8 mouse cellular contexts compared by ENCODE assay signal in the genomic region with DNA sequence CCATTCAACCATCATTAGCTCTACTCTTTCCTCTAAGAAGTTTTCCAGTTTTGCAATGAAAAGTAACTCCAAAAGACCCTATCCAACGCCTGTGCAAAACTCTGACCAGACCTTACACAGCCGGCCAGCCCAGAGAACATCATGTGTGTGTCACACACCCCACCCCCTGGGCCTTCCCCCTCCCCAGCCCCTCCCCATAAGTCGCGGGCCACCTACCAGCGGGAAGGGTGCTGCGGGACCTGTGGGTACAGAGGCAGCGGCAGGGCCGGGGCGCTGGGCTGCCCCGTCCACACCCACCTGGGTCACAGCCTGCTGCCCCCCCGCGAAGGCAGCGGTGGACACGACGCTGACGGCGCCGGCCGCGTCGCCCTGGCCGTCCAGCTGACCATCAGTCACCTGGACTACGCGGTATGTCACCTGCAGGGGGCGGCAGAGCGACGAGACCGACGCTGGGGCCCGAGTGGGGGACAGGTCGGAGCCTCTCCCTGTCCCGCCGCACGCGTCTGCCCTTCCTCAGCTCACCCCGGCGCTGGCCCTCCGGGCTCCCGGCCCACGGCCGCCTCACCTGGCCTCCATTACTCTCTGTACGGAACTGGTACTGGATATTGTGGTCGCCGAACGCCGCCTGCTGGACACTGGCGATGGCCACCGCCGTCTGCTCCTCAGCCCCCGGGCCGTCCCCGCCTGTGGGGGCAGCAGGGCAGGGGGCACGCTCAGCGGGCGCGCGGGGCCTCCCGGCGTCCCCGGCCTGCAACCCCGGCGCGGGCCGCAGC. TPM values are rescaled to one million over a fixed set of nuclear protein-coding genes. Genes with fewer than 3 reads are reported as not detected.
DNase-seq lines count a peak whose midpoint lies in the region; ATAC-seq and TF ChIP-seq lines count a peak whose summit lies in the region.

No protein-coding gene starts in this region.

- TF ChIP-seq CTCF in cerebellum, adult 2 months (IDR thresholded peaks at IDR 0.05; ENCODE audit: borderline replicate concordance, insufficient read depth, low read depth, low read length) = peak; percentile 69
- peak; percentile 90 for TF ChIP-seq CTCF in layer of hippocampus, adult 2 months (conservative IDR thresholded peaks at IDR 0.05)
- TF ChIP-seq CTCF in lung, adult 2 months (IDR thresholded peaks at IDR 0.05; ENCODE audit: insufficient read depth, low read length) = peak; percentile 41

- peak; percentile 63 for DNase-seq in ES-E14 (ENCODE audit: low read depth, low spot score)
- peak; percentile 91 to 95 for DNase-seq in cerebellum, adult 2 months
- peak; percentile 92 for DNase-seq in heart, postnatal 36 days
- peak; percentile 56 to 78 for DNase-seq in layer of hippocampus, adult 2 months (ENCODE audit: low spot score in 2 of 2)
- DNase-seq in lung, adult 2 months = peak; percentile 89
- DNase-seq in testis, postnatal 14 days (ENCODE audit: low spot score) = peak; percentile 84

- peak overlapping the region; percentile 83 to 91 for H3K4me3 ChIP-seq in ES-E14 (ENCODE audit: insufficient read depth in 1 of 2, low read depth in 1 of 2, low read length in 2 of 2, poor library complexity in 1 of 2, severe bottlenecking in 1 of 2)
- peak overlapping the region; percentile 91 for H3K4me3 ChIP-seq in cerebellum, adult 2 months (replicated peaks; ENCODE audit: insufficient read depth, low read depth, low read length)
- peak overlapping the region; percentile 84 for H3K4me3 ChIP-seq in forebrain, embryonic 16.5 days (replicated peaks; ENCODE audit: low read length)
- H3K4me3 ChIP-seq in layer of hippocampus, adult 2 months = peak overlapping the region; percentile 62
- peak overlapping the region; percentile 88 for H3K4me3 ChIP-seq in lung, adult 2 months (replicated peaks; ENCODE audit: extremely low read depth, low read depth, low read length)

- H3K9me3 ChIP-seq in ES-E14 (ENCODE audit: control insufficient read depth, insufficient read depth, low read depth, low read length) = no peaks in the 10 kb centered on the region
- no peaks in the 10 kb centered on the region for H3K9me3 ChIP-seq in forebrain, embryonic 16.5 days (ENCODE audit: control insufficient read depth, low read length)

- peaks cover 2 to 16% of the 10 kb centered on the region in 2 experiments; a peak in 2 of 4 replicates for H3K4me1 ChIP-seq in ES-E14 (ENCODE audit: control insufficient read depth in 2 of 2, insufficient read depth in 2 of 2, low read length in 2 of 2, poor library complexity in 1 of 2)
- H3K4me1 ChIP-seq in cerebellum, adult 2 months (ENCODE audit: control insufficient read depth, insufficient read depth, low read length) = peaks cover 18% of the 10 kb centered on the region
- H3K4me1 ChIP-seq in forebrain, embryonic 16.5 days (replicated peaks; ENCODE audit: control insufficient read depth, insufficient read depth, low read length) = peaks cover 18% of the 10 kb centered on the region
- H3K4me1 ChIP-seq in lung, adult 2 months (ENCODE audit: control insufficient read depth, insufficient read depth, low read length) = peaks cover 7% of the 10 kb centered on the region

- WGBS in cerebellum, adult 2 months = under 1% methylated on average over 63 of the region's 64 CpGs
- under 1% methylated on average over 60 of the region's 64 CpGs for WGBS in forebrain, embryonic 16.5 days
- under 1% methylated on average over 64 of the region's 64 CpGs for WGBS in lung, adult 2 months

- peak overlapping the region; percentile 91 for H3K9ac ChIP-seq in ES-E14 (ENCODE audit: insufficient read depth, low read depth, low read length, poor library complexity, severe bottlenecking)
- peak overlapping the region; percentile 79 for H3K9ac ChIP-seq in forebrain, embryonic 16.5 days (replicated peaks; ENCODE audit: low read depth, low read length)

- TF ChIP-seq POLR2A in cerebellum, adult 2 months (IDR thresholded peaks at IDR 0.05; ENCODE audit: borderline replicate concordance, insufficient read depth, low read length) = peak; percentile 51; the same call in 1 of the 2 replicates
- TF ChIP-seq POLR2A in lung, adult 2 months (IDR thresholded peaks at IDR 0.05; ENCODE audit: borderline replicate concordance, extremely low read depth, low read depth, low read length) = peak; percentile 70; the same call in 1 of the 2 replicates

- H3K4me2 ChIP-seq in forebrain, embryonic 16.5 days (ENCODE audit: low read length) = peak overlapping the region; percentile 78

- peak overlapping the region; percentile 89 for H3K27ac ChIP-seq in ES-E14 (ENCODE audit: insufficient read depth, low read depth, low read length, poor library complexity, severe bottlenecking)
- H3K27ac ChIP-seq in cerebellum, adult 2 months (ENCODE audit: insufficient read depth, low read length) = peak overlapping the region; percentile 24
- peak overlapping the region; percentile 98 for H3K27ac ChIP-seq in forebrain, embryonic 16.5 days (ENCODE audit: low read length)
- peak overlapping the region; percentile 98 for H3K27ac ChIP-seq in layer of hippocampus, adult 2 months

- H3K27me3 ChIP-seq in cerebellum, adult 2 months (ENCODE audit: control insufficient read depth, insufficient read depth, low read length) = no peaks in the 10 kb centered on the region
- no peaks in the 10 kb centered on the region for H3K27me3 ChIP-seq in forebrain, embryonic 16.5 days (replicated peaks; ENCODE audit: control insufficient read depth, insufficient read depth, low read length)

- in situ Hi-C loops in ES-E14 (cut with MboI; ENCODE audit: low sequenced_read_pairs in 2 of 2, unreplicated experiment in 2 of 2) = no loop called here

- ATAC-seq in forebrain, embryonic 16.5 days = peak; percentile 62
- ATAC-seq in neutrophil, adult 5-6 weeks (ENCODE audit: extremely low read depth, insufficient number of reproducible peaks, low FRiP score, poor library complexity, severe bottlenecking) = peak; percentile 62

- intact Hi-C loops in heart, postnatal 36 days (cut with DNase I) = loop anchor here (2.0 to 10.0 kb wide), 5 partner anchors 17 to 361 kb away; a partner anchor contains a TSS

- H3K36me3 ChIP-seq in ES-E14 (ENCODE audit: control insufficient read depth, insufficient read depth, low read length, poor library complexity, severe bottlenecking) = peaks cover 45% of the 10 kb centered on the region
- H3K36me3 ChIP-seq in forebrain, embryonic 16.5 days (ENCODE audit: control insufficient read depth, insufficient read depth) = peaks cover 14% of the 10 kb centered on the region

TF ChIP-seq in ES-E14, 5 proteins besides CTCF, POLR2A, EP300 and RAD21:
- TF ChIP-seq CHD2 (IDR thresholded peaks at IDR 0.05; ENCODE audit: low read depth, low read length) (no peak), ZC3H11A (IDR thresholded peaks at IDR 0.05; ENCODE audit: borderline replicate concordance, low read depth, low read length) (0 out of 2 replicates have a peak, but pooled peaks have one; percentile 2)
TF ChIP-seq in ES-E14: peak in this region for 1.

RNA-seq across cellular contexts. Expression of a gene that starts 0.8 kb away (rescaled TPM):
- total RNA-seq in ES-E14 (2012; rRNA removed) = 30.2 and 32.1 TPM in 2 replicates
- 226 and 230 TPM in 2 replicates for polyA plus RNA-seq in cerebellum, adult 2 months (2012; rRNA removed)
- 30.0 and 32.3 TPM in 2 replicates for polyA plus RNA-seq in forebrain, embryonic 16.5 days (2015; fragmentation: Nextera tagmentation; extraction: Ambion mirVana)
- 100 to 1,000 TPM; 107 to 112 TPM for total RNA-seq in heart, postnatal 36 days (2021)
- total RNA-seq in layer of hippocampus, adult 2 months (2021) = 100 to 1,000 TPM; 134 to 137 TPM
- 122 and 190 TPM in 2 replicates for polyA plus RNA-seq in lung, adult 2 months (2012; rRNA removed)
- 178 and 186 TPM in 2 replicates for total RNA-seq in neutrophil, adult 5-6 weeks (2017)

RNA-seq across cellular contexts. Expression of a gene that starts 11.9 kb away (rescaled TPM):
- not detected in 2 replicates for total RNA-seq in ES-E14 (2012; rRNA removed)
- polyA plus RNA-seq in cerebellum, adult 2 months (2012; rRNA removed) = not detected in 2 replicates
- not detected in 2 replicates for polyA plus RNA-seq in forebrain, embryonic 16.5 days (2015; fragmentation: Nextera tagmentation; extraction: Ambion mirVana)
- total RNA-seq in heart, postnatal 36 days (2021) = 10 to 100 TPM; 20.2 to 36.3 TPM
- not detected for total RNA-seq in layer of hippocampus, adult 2 months (2021)
- 34.5 and 45.7 TPM in 2 replicates for polyA plus RNA-seq in lung, adult 2 months (2012; rRNA removed)
- not detected in 2 replicates for total RNA-seq in neutrophil, adult 5-6 weeks (2017)

RNA-seq across cellular contexts. Expression of a gene that starts 17.5 kb away (rescaled TPM):
- total RNA-seq in ES-E14 (2012; rRNA removed) = 54.6 and 102 TPM in 2 replicates
- polyA plus RNA-seq in cerebellum, adult 2 months (2012; rRNA removed) = 9.2 and 9.4 TPM in 2 replicates
- 21.3 and 23.2 TPM in 2 replicates for polyA plus RNA-seq in forebrain, embryonic 16.5 days (2015; fragmentation: Nextera tagmentation; extraction: Ambion mirVana)
- 1 to 10 TPM; 3.7 to 5.1 TPM for total RNA-seq in heart, postnatal 36 days (2021)
- 1 to 10 TPM; 7.5 to 8.6 TPM for total RNA-seq in layer of hippocampus, adult 2 months (2021)
- 93.0 and 116 TPM in 2 replicates for polyA plus RNA-seq in lung, adult 2 months (2012; rRNA removed)
- total RNA-seq in neutrophil, adult 5-6 weeks (2017) = 1.4 and 1.5 TPM in 2 replicates

RNA-seq across cellular contexts. Expression of a gene that starts 17.8 kb away (rescaled TPM):
- total RNA-seq in ES-E14 (2012; rRNA removed) = 0.67 and 1.6 TPM in 2 replicates
- polyA plus RNA-seq in cerebellum, adult 2 months (2012; rRNA removed) = 0.13 and 0.29 TPM in 2 replicates
- 0.26 and 0.42 TPM in 2 replicates for polyA plus RNA-seq in forebrain, embryonic 16.5 days (2015; fragmentation: Nextera tagmentation; extraction: Ambion mirVana)
- total RNA-seq in heart, postnatal 36 days (2021) = under 1 TPM in 1 of 2 experiments, not detected in 1; 0.17 TPM
- not detected for total RNA-seq in layer of hippocampus, adult 2 months (2021)
- 5.7 and 7.2 TPM in 2 replicates for polyA plus RNA-seq in lung, adult 2 months (2012; rRNA removed)
- total RNA-seq in neutrophil, adult 5-6 weeks (2017) = 0.86 and 1.4 TPM in 2 replicates

RNA-seq across cellular contexts. Expression of a gene that starts 31.3 kb away (rescaled TPM):
- total RNA-seq in ES-E14 (2012; rRNA removed) = not detected in 2 replicates
- not detected in 2 replicates for polyA plus RNA-seq in cerebellum, adult 2 months (2012; rRNA removed)
- polyA plus RNA-seq in forebrain, embryonic 16.5 days (2015; fragmentation: Nextera tagmentation; extraction: Ambion mirVana) = not detected in 2 replicates
- total RNA-seq in heart, postnatal 36 days (2021) = 1 to 10 TPM; 2.9 to 4.6 TPM
- not detected for total RNA-seq in layer of hippocampus, adult 2 months (2021)
- 0.75 TPM in 1 of 2 replicates, not detected in the other for polyA plus RNA-seq in lung, adult 2 months (2012; rRNA removed)
- total RNA-seq in neutrophil, adult 5-6 weeks (2017) = not detected in 2 replicates

Comparison
In these comparisons a context has a peak if more than half of its experiments do, and no peak if none do; other contexts are left out.
1. Peak in every context shown above with its lines: DNase-seq, ATAC-seq, H3K4me3 ChIP-seq and H3K27ac ChIP-seq.
2. H3K27ac ChIP-seq: peak in every context shown above with its lines; median percentile 98 in forebrain, embryonic 16.5 days; 98 in layer of hippocampus, adult 2 months; 89 in ES-E14; 24 in cerebellum, adult 2 months.
3. RNA of a gene that starts 11.9 kb away (total RNA-seq): 20.2 to 36.3 TPM in heart, postnatal 36 days; not detected in ES-E14, not detected in layer of hippocampus, adult 2 months and not detected in neutrophil, adult 5-6 weeks; every median in the first group is over 10 times any median in the second.